Mouse (Mus musculus): ENCODE measurements around the gene Rassf5.

GRCm38 (mm10) chr1:131245926-131246325, 868 bp upstream of the Rassf5 start:
- no peak for TF ChIP-seq POLR2A (IDR thresholded peaks at IDR 0.05; ENCODE audit: borderline replicate concordance, insufficient read depth, low read length)
- peak; percentile 47 for TF ChIP-seq CTCF (IDR thresholded peaks at IDR 0.05; ENCODE audit: borderline replicate concordance, insufficient read depth, low read depth, low read length)

Measured in cerebellum, adult 2 months (tissue).